Mouse (Mus musculus): ENCODE results near the gene Hsf5. TPM values are rescaled to one million over a fixed set of nuclear protein-coding genes. Genes with fewer than 3 reads are reported as not detected.

The Hsf5 gene
- polyA plus RNA-seq (2012; fragmentation: generic; extraction: Trizol) = 0.02 TPM
- long read RNA-seq, experiment 1 = 0 reads
- long read RNA-seq, experiment 2 = 0 reads

GRCm38 (mm10) chr11:87616790-87617474 is at the start of gene Hsf5:
TSS of gene Hsf5 (plus strand) at chr11:87617164.
- Histone ChIP-seq H3ac (ENCODE audit: control insufficient read depth, insufficient read length, low read depth) (no peak within 1 kb of the TSS), H3K79me2 (ENCODE audit: control insufficient read depth, insufficient read depth) (no peaks in the 10 kb centered on the region), H3K79me3 (ENCODE audit: low read depth) (no peaks in the 10 kb centered on the region), H3K4me3 (ENCODE audit: insufficient read depth, poor library complexity, severe bottlenecking) (no peak within 1 kb of the TSS), H3K27me3 (ENCODE audit: control insufficient read depth, insufficient read depth, insufficient read length) (no peaks in the 10 kb centered on the region), H3K36me3 (ENCODE audit: control insufficient read depth, insufficient read depth) (peaks cover 68% of the 10 kb centered on the region)
- TF ChIP-seq FOSL1 (IDR thresholded peaks at IDR 0.05; ENCODE audit: insufficient read depth, low read length, poor library complexity, severe bottlenecking) = no peak
- no peak for TF ChIP-seq MYOG (IDR thresholded peaks at IDR 0.05; ENCODE audit: control insufficient read depth, extremely low read depth, insufficient read length)
- no peak for TF ChIP-seq MAX (IDR thresholded peaks at IDR 0.05)
- no peak for TF ChIP-seq CEBPB (IDR thresholded peaks at IDR 0.05; ENCODE audit: low read depth)
- no peak for TF ChIP-seq MYOD1 (IDR thresholded peaks at IDR 0.05; ENCODE audit: control insufficient read depth, insufficient read length, low read depth)
- TF ChIP-seq USF1 (IDR thresholded peaks at IDR 0.05; ENCODE audit: low read depth) = no peak
- TF ChIP-seq CTCF (IDR thresholded peaks at IDR 0.05; ENCODE audit: control insufficient read depth, insufficient read depth, insufficient read length) = no peak

DNA sequence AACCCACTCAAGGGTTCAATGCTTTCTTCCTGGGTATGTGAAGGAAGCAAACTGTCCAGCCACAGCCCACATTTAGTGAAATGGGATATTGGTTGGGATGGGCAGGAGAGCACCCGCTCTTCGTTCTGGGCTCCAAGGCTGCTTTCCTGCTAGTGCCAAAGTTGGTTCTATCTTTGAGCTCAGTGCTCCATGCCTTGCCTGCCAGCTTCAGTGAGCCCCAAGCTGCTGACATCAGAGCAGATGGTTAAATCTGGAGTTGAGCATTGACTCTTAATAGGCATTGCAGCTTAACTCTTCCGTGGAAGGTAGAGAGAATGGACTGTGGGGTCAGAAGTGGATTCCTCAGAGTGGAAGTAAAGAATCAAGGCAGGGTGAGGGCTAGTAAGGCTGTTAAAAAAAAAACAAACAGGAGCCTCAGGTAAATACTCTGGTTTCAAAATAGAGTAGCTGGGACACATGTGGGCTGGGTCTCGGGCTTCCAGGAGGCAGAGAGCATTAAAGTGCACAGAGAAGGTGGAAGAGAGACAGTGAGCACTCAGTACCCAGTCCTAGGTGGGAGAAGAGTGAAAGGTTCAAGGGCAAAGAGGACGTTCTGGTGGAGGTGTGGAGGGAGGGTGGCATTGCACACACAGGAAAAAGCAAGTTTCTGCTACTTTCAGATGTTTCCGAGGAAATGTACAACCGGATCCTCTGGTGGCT is 48.6 kb upstream of the Hsf5 start, which contains the start of gene Sept4:
Gene Sept4 (plus strand): TSS at position 649 of the 699 bp plus-strand sequence.
- no peak within 1 kb of the TSS for H3K4me3 ChIP-seq (ENCODE audit: insufficient read depth, poor library complexity, severe bottlenecking)
- no peak for TF ChIP-seq FOSL1 (IDR thresholded peaks at IDR 0.05; ENCODE audit: insufficient read depth, low read length, poor library complexity, severe bottlenecking)
- TF ChIP-seq USF1 (IDR thresholded peaks at IDR 0.05; ENCODE audit: low read depth) = no peak
- no peak for TF ChIP-seq MYOG (IDR thresholded peaks at IDR 0.05; ENCODE audit: control insufficient read depth, extremely low read depth, insufficient read length)
- no peak for TF ChIP-seq CEBPB (IDR thresholded peaks at IDR 0.05; ENCODE audit: low read depth)
- no peak for TF ChIP-seq MYOD1 (IDR thresholded peaks at IDR 0.05; ENCODE audit: control insufficient read depth, insufficient read length, low read depth)
- no peak for TF ChIP-seq MAX (IDR thresholded peaks at IDR 0.05)
- no peak for TF ChIP-seq CTCF (IDR thresholded peaks at IDR 0.05; ENCODE audit: control insufficient read depth, insufficient read depth, insufficient read length)
- H3K79me2 ChIP-seq (ENCODE audit: control insufficient read depth, insufficient read depth) = no peaks in the 10 kb centered on the region
- peaks cover 57% of the 10 kb centered on the region for H3K27me3 ChIP-seq (ENCODE audit: control insufficient read depth, insufficient read depth, insufficient read length)
- H3K79me3 ChIP-seq (ENCODE audit: low read depth) = no peaks in the 10 kb centered on the region
- no peaks in the 10 kb centered on the region for H3K36me3 ChIP-seq (ENCODE audit: control insufficient read depth, insufficient read depth)
- H3ac ChIP-seq (ENCODE audit: control insufficient read depth, insufficient read length, low read depth) = no peak within 1 kb of the TSS

DNA sequence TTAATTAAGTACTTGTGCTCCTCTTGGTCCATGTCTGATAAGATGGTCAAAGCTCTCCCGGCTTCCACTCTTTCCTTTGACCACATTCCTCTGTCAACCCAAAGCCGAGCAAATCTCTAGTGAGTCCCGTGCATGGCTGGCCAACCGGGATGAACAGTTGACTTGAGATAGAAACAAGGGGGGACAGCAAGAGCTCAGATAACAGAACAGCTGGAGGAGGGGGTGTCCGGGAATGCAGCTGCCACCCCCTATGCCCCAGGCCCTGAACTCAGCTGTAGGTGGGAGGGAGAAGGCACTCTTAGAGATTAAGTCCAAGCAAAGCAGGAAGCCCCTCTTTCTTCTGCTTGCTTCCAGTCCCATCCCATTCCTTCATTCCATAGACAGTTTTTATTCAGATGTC is 46.2 kb upstream of the Hsf5 start:
- Histone ChIP-seq H3K4me3 (ENCODE audit: insufficient read depth, poor library complexity, severe bottlenecking) (no peak overlapping the region), H3K79me3 (ENCODE audit: low read depth) (no peaks in the 10 kb centered on the region), H3K79me2 (ENCODE audit: control insufficient read depth, insufficient read depth) (no peaks in the 10 kb centered on the region), H3K27me3 (ENCODE audit: control insufficient read depth, insufficient read depth, insufficient read length) (peaks cover 67% of the 10 kb centered on the region), H3K36me3 (ENCODE audit: control insufficient read depth, insufficient read depth) (no peaks in the 10 kb centered on the region), H3ac (ENCODE audit: control insufficient read depth, insufficient read length, low read depth) (no peak overlapping the region)
- no peak for TF ChIP-seq USF1 (IDR thresholded peaks at IDR 0.05; ENCODE audit: low read depth)
- TF ChIP-seq FOSL1 (IDR thresholded peaks at IDR 0.05; ENCODE audit: insufficient read depth, low read length, poor library complexity, severe bottlenecking) = no peak
- TF ChIP-seq MYOG (IDR thresholded peaks at IDR 0.05; ENCODE audit: control insufficient read depth, extremely low read depth, insufficient read length) = no peak
- no peak for TF ChIP-seq CEBPB (IDR thresholded peaks at IDR 0.05; ENCODE audit: low read depth)
- no peak for TF ChIP-seq MAX (IDR thresholded peaks at IDR 0.05)
- TF ChIP-seq CTCF (IDR thresholded peaks at IDR 0.05; ENCODE audit: control insufficient read depth, insufficient read depth, insufficient read length) = no peak
- no peak for TF ChIP-seq MYOD1 (IDR thresholded peaks at IDR 0.05; ENCODE audit: control insufficient read depth, insufficient read length, low read depth)

DNA sequence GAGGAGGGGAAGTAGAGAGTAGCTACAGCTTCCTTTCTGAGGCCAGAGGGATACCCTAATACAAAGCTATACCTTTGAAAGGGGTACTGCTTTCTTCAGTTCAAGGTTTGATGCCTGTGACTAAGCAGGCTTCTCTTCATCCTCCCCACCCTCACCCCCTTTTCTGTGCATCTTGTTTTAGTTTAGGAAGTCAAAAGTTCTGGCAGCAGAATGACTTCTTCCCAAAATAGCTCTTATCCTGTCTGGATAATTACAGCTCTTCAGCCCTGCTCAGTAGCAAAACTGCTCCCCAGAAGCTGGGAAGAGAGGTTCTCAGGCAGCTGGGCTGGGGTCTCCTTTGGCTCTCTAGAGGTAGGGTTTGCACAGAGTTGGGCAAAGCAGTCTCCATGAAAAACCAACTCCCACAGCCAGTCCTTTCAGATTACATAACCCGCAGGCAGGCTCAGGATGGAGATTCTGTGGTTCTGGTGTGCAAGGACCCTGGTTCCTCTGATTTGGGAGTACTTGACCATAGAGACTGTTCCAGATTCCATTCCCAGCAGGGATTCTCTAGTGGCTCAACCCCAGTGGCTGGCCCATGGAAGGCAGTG is 45.5 kb upstream of the Hsf5 start:
- TF ChIP-seq CTCF (IDR thresholded peaks at IDR 0.05; ENCODE audit: control insufficient read depth, insufficient read depth, insufficient read length) (no peak), MYOG (IDR thresholded peaks at IDR 0.05; ENCODE audit: control insufficient read depth, extremely low read depth, insufficient read length) (no peak), FOSL1 (IDR thresholded peaks at IDR 0.05; ENCODE audit: insufficient read depth, low read length, poor library complexity, severe bottlenecking) (no peak), CEBPB (IDR thresholded peaks at IDR 0.05; ENCODE audit: low read depth) (no peak), MAX (IDR thresholded peaks at IDR 0.05) (no peak), MYOD1 (IDR thresholded peaks at IDR 0.05; ENCODE audit: control insufficient read depth, insufficient read length, low read depth) (no peak), USF1 (IDR thresholded peaks at IDR 0.05; ENCODE audit: low read depth) (no peak)
- H3K4me3 ChIP-seq (ENCODE audit: insufficient read depth, poor library complexity, severe bottlenecking) = no peak overlapping the region

GRCm38 (mm10) chr11:87573751-87574150 is 43.2 kb upstream of the Hsf5 start:
- Histone ChIP-seq H3K4me3 (ENCODE audit: insufficient read depth, poor library complexity, severe bottlenecking) (no peak overlapping the region), H3K27me3 (ENCODE audit: control insufficient read depth, insufficient read depth, insufficient read length) (peaks cover 66% of the 10 kb centered on the region), H3K79me2 (ENCODE audit: control insufficient read depth, insufficient read depth) (no peaks in the 10 kb centered on the region), H3K79me3 (ENCODE audit: low read depth) (no peaks in the 10 kb centered on the region), H3K36me3 (ENCODE audit: control insufficient read depth, insufficient read depth) (no peaks in the 10 kb centered on the region), H3ac (ENCODE audit: control insufficient read depth, insufficient read length, low read depth) (no peak overlapping the region)
- no peak for TF ChIP-seq CEBPB (IDR thresholded peaks at IDR 0.05; ENCODE audit: low read depth)
- TF ChIP-seq FOSL1 (IDR thresholded peaks at IDR 0.05; ENCODE audit: insufficient read depth, low read length, poor library complexity, severe bottlenecking) = no peak
- TF ChIP-seq CTCF (IDR thresholded peaks at IDR 0.05; ENCODE audit: control insufficient read depth, insufficient read depth, insufficient read length) = no peak
- no peak for TF ChIP-seq MYOD1 (IDR thresholded peaks at IDR 0.05; ENCODE audit: control insufficient read depth, insufficient read length, low read depth)

More for the DNA sequence above, 45.5 kb upstream of the Hsf5 start:
- no peaks in the 10 kb centered on the region for H3K79me2 ChIP-seq (ENCODE audit: control insufficient read depth, insufficient read depth)
- H3K36me3 ChIP-seq (ENCODE audit: control insufficient read depth, insufficient read depth) = no peaks in the 10 kb centered on the region
- no peaks in the 10 kb centered on the region for H3K79me3 ChIP-seq (ENCODE audit: low read depth)
- no peak overlapping the region for H3ac ChIP-seq (ENCODE audit: control insufficient read depth, insufficient read length, low read depth)
- H3K27me3 ChIP-seq (ENCODE audit: control insufficient read depth, insufficient read depth, insufficient read length) = peaks cover 67% of the 10 kb centered on the region
